In the genomic region with DNA sequence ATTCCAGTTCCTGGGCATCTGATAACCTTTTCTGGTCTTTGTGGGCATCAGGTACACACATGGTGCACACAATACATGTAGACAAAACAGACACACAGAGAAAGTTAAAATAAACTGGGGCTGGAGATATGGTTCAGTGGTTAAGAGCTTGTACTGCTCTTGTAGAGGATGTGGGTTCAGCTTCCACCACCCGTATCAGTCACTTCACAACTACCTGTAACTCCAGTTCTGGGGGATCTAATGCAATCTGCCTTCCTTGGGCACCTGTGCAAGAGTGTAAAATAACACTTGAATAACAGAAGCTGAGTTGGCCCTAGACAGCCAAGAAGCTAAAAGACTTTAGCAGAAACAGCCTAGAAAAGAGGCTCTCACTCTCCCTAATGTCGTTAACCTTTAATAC, we compare ENCODE assay signal across 21 mouse cellular contexts.
"Had no signal": no experiment of that assay in that cellular context is flagged by ENCODE, and none has a peak within 500 bp of the region (broad histone marks: within the 10 kb centered on the region; RNA-seq: fewer than 3 reads in every experiment).

No protein-coding gene starts in this region.

- H3K27ac ChIP-seq: heart, adult 2 months; heart, embryonic 13.5 days; heart, embryonic 15.5 days; hindbrain, embryonic 13.5 days; hindbrain, embryonic 15.5 days; hindbrain, postnatal 0 days; layer of hippocampus, adult 2 months; left cerebral cortex, adult 2 months; limb, embryonic 13.5 days; limb, embryonic 15.5 days had no signal

- DNase-seq: gastrocnemius, postnatal 14 days; gastrocnemius, postnatal 36 days; heart, adult 2 months; heart, postnatal 14 days; heart, postnatal 36 days; kidney, adult 11 months; kidney, adult 8-10 months; kidney, postnatal 10 days; kidney, postnatal 25 days; kidney, postnatal 4 days; left cerebral cortex, postnatal 4 days had no signal

- H3K27me3 ChIP-seq: heart, embryonic 13.5 days; heart, embryonic 15.5 days; hindbrain, embryonic 13.5 days; hindbrain, embryonic 15.5 days; limb, embryonic 13.5 days; limb, embryonic 15.5 days had no signal

- H3K4me1 ChIP-seq: heart, embryonic 13.5 days; heart, embryonic 15.5 days; hindbrain, embryonic 13.5 days; hindbrain, embryonic 15.5 days; limb, embryonic 13.5 days; limb, embryonic 15.5 days had no signal

- ATAC-seq: hindbrain, postnatal 0 days; intestine, embryonic 16.5 days had no signal

- H3K4me3 ChIP-seq: heart, adult 2 months; heart, embryonic 13.5 days; heart, embryonic 15.5 days; hindbrain, embryonic 13.5 days; hindbrain, embryonic 15.5 days; layer of hippocampus, adult 2 months; left cerebral cortex, adult 2 months; limb, embryonic 13.5 days; limb, embryonic 15.5 days had no signal

- H3K36me3 ChIP-seq: heart, embryonic 13.5 days; heart, embryonic 15.5 days; hindbrain, embryonic 13.5 days; hindbrain, embryonic 15.5 days; limb, embryonic 13.5 days; limb, embryonic 15.5 days had no signal
